Mouse (Mus musculus) forebrain, embryonic 15.5 days (tissue): ENCODE measurements around the gene H2al2a. TPM values are rescaled to one million over a fixed set of nuclear protein-coding genes. Genes with fewer than 3 reads are reported as not detected.
A peak's percentile ranks its signal among the peaks of the same experiment; 100 is the strongest.

ENCODE experiments used
- ATAC-seq: fragments of 200-750 bp; cut with Nextera tagmentation; replicated peaks from 2 replicates; pipeline ENCODE4 v1.8.0; 2017; ENCODE audit warnings: mild to moderate bottlenecking, moderate TSS enrichment, moderate library complexity
- H3K27ac ChIP-seq: fragments of 300-500 bp; sonication (generic); replicated peaks from 2 replicates; pipeline ENCODE4 v1.5.1; 2015; ENCODE audit warnings: mild to moderate bottlenecking, inconsistent platforms
- H3K27me3 ChIP-seq: fragments of 300-500 bp; sonication (generic); 2 replicates; pipeline ENCODE4 v1.6.1; 2015; ENCODE audit warnings: inconsistent platforms
- H3K36me3 ChIP-seq: fragments of 300-500 bp; sonication (generic); 2 replicates; pipeline ENCODE4 v1.6.1; 2015; ENCODE audit warnings: mild to moderate bottlenecking, inconsistent platforms
- H3K4me1 ChIP-seq: fragments of 300-500 bp; sonication (generic); 2 replicates; pipeline ENCODE4 v1.6.1; 2015; ENCODE audit warnings: inconsistent platforms
- H3K4me2 ChIP-seq: fragments of 300-500 bp; sonication (generic); replicated peaks from 2 replicates; pipeline ENCODE4 v1.6.1; 2015; ENCODE audit warnings: mild to moderate bottlenecking, inconsistent platforms
- H3K4me3 ChIP-seq: fragments of 300-500 bp; sonication (generic); 2 replicates; pipeline ENCODE4 v1.5.1; 2015; ENCODE audit warnings: mild to moderate bottlenecking, inconsistent platforms
- H3K9ac ChIP-seq: fragments of 300-500 bp; sonication (generic); replicated peaks from 2 replicates; pipeline ENCODE4 v1.6.1; 2015; ENCODE audit warnings: mild to moderate bottlenecking, inconsistent platforms
- H3K9me3 ChIP-seq: fragments of 300-500 bp; sonication (generic); 2 replicates; pipeline ENCODE4 v1.6.1; 2016; ENCODE audit warnings: inconsistent platforms
- WGBS: fragments of 180-500 bp; shearing (Covaris S2); methylation state at CpG from one replicate; pipeline ENCODE4 v1.1.7; 2015; ENCODE audit warnings: mixed read lengths; 5-methylcytosine and 5-hydroxymethylcytosine counted together
- polyA plus RNA-seq: library from polyadenylated mRNA; unstranded; fragments of >200 nt; fragmentation: Nextera tagmentation; extraction: Ambion mirVana; gene quantifications from 2 replicates; pipeline ENCODE4 v1.2.1, GENCODE M21; 2015

Gene H2al2a
- polyA plus RNA-seq, 1 experiment from 2014 or later = not detected

- Histone ChIP-seq H3K4me1 (peaks cover 40% of the 10 kb centered on the region), H3K4me2 (peak overlapping the region; percentile 99)
- WGBS = under 1% methylated on average over 44 of the region's 44 CpGs
Observed at GRCm38 (mm10) chr2:18026116-18026947, 29.6 kb upstream of the H2al2a start.

GRCm38 (mm10) chr2:18025781-18026115 lies 29.0 kb upstream of the H2al2a start:
- H3K4me1 ChIP-seq = peaks cover 34% of the 10 kb centered on the region
- peak overlapping the region; percentile 78 for H3K4me3 ChIP-seq
- no peak for ATAC-seq
- peak overlapping the region; percentile 98 for H3K27ac ChIP-seq
- no peaks in the 10 kb centered on the region for H3K36me3 ChIP-seq
- 1% methylated on average over 14 of the region's 14 CpGs for WGBS
- no peaks in the 10 kb centered on the region for H3K27me3 ChIP-seq
- H3K9me3 ChIP-seq = no peaks in the 10 kb centered on the region
- peak overlapping the region; percentile 94 for H3K9ac ChIP-seq
- H3K4me2 ChIP-seq = peak overlapping the region; percentile 99

More at GRCm38 (mm10) chr2:18026116-18026947, 29.6 kb upstream of the H2al2a start:
- peak; percentile 17 for ATAC-seq
- Histone ChIP-seq H3K27me3 (no peaks in the 10 kb centered on the region), H3K27ac (peak overlapping the region; percentile 98), H3K36me3 (no peaks in the 10 kb centered on the region), H3K9ac (peak overlapping the region; percentile 94), H3K9me3 (no peaks in the 10 kb centered on the region), H3K4me3 (peak overlapping the region; percentile 78)

GRCm38 (mm10) chr2:18025116-18025515 lies 28.4 kb upstream of the H2al2a start:
- Histone ChIP-seq H3K9ac (no peak overlapping the region), H3K4me1 (peaks cover 31% of the 10 kb centered on the region), H3K9me3 (no peaks in the 10 kb centered on the region), H3K36me3 (no peaks in the 10 kb centered on the region), H3K4me3 (peak overlapping the region; percentile 78), H3K4me2 (peak overlapping the region; percentile 99), H3K27ac (peak overlapping the region; percentile 98; the same call in 1 of the 2 replicates), H3K27me3 (no peaks in the 10 kb centered on the region)
- no peak for ATAC-seq
- 14% methylated on average over 5 of the region's 5 CpGs for WGBS

GRCm38 (mm10) chr2:18022886-18023285 lies 26.1 kb upstream of the H2al2a start:
- WGBS = 30% methylated on average over 1 of the region's 1 CpGs
- H3K9ac ChIP-seq = no peak overlapping the region

GRCm38 (mm10) chr2:18019122-18019521 lies 22.4 kb upstream of the H2al2a start:
- 0 out of 2 replicates have a peak, but pooled peaks cover 2% of the 10 kb centered on the region for H3K4me1 ChIP-seq
- no peaks in the 10 kb centered on the region for H3K27me3 ChIP-seq
- no peak overlapping the region for H3K4me3 ChIP-seq
- WGBS = 82% methylated on average over 1 of the region's 1 CpGs
- no peaks in the 10 kb centered on the region for H3K36me3 ChIP-seq
- no peak for ATAC-seq
- H3K27ac ChIP-seq = no peak overlapping the region
- no peaks in the 10 kb centered on the region for H3K9me3 ChIP-seq
- no peak overlapping the region for H3K9ac ChIP-seq
- no peak overlapping the region for H3K4me2 ChIP-seq

More at GRCm38 (mm10) chr2:18022886-18023285, 26.1 kb upstream of the H2al2a start:
- H3K4me2 ChIP-seq = no peak overlapping the region
- no peak overlapping the region for H3K27ac ChIP-seq
- H3K9me3 ChIP-seq = no peaks in the 10 kb centered on the region
- H3K27me3 ChIP-seq = no peaks in the 10 kb centered on the region
- peaks cover 27% of the 10 kb centered on the region for H3K4me1 ChIP-seq
- ATAC-seq = no peak
- H3K36me3 ChIP-seq = no peaks in the 10 kb centered on the region
- H3K4me3 ChIP-seq = no peak overlapping the region

- ATAC-seq = no peak
- H3K27ac ChIP-seq = no peak overlapping the region
- no peaks in the 10 kb centered on the region for H3K9me3 ChIP-seq
- no peaks in the 10 kb centered on the region for H3K36me3 ChIP-seq
- no peak overlapping the region for H3K4me2 ChIP-seq
- H3K4me3 ChIP-seq = no peak overlapping the region
- WGBS = 98% methylated on average over 6 of the region's 6 CpGs
- no peaks in the 10 kb centered on the region for H3K27me3 ChIP-seq
- H3K9ac ChIP-seq = no peak overlapping the region
- no peaks in the 10 kb centered on the region for H3K4me1 ChIP-seq
Observed at GRCm38 (mm10) chr2:18017321-18017720, 20.6 kb upstream of the H2al2a start.

- no peaks in the 10 kb centered on the region for H3K27me3 ChIP-seq
- H3K9me3 ChIP-seq = no peaks in the 10 kb centered on the region
- no peak for ATAC-seq
- no peaks in the 10 kb centered on the region for H3K36me3 ChIP-seq
- 87% methylated on average over 1 of the region's 1 CpGs for WGBS
- no peaks in the 10 kb centered on the region for H3K4me1 ChIP-seq
- H3K4me3 ChIP-seq = no peak overlapping the region
- H3K9ac ChIP-seq = no peak overlapping the region
- no peak overlapping the region for H3K27ac ChIP-seq
- H3K4me2 ChIP-seq = no peak overlapping the region
Observed at GRCm38 (mm10) chr2:18016639-18017038, 19.9 kb upstream of the H2al2a start.

GRCm38 (mm10) chr2:18015581-18015980 lies 18.8 kb upstream of the H2al2a start:
- H3K9me3 ChIP-seq = no peaks in the 10 kb centered on the region
- no peaks in the 10 kb centered on the region for H3K27me3 ChIP-seq
- no peaks in the 10 kb centered on the region for H3K4me1 ChIP-seq
- no peak overlapping the region for H3K9ac ChIP-seq
- 46% methylated on average over 3 of the region's 3 CpGs for WGBS
- ATAC-seq = no peak
- no peak overlapping the region for H3K4me3 ChIP-seq
- H3K36me3 ChIP-seq = no peaks in the 10 kb centered on the region
- no peak overlapping the region for H3K4me2 ChIP-seq
- H3K27ac ChIP-seq = no peak overlapping the region

GRCm38 (mm10) chr2:18012866-18013265 lies 16.1 kb upstream of the H2al2a start:
- Histone ChIP-seq H3K4me1 (no peaks in the 10 kb centered on the region), H3K9me3 (no peaks in the 10 kb centered on the region), H3K4me3 (no peak overlapping the region), H3K36me3 (no peaks in the 10 kb centered on the region), H3K27ac (no peak overlapping the region), H3K9ac (no peak overlapping the region), H3K4me2 (no peak overlapping the region), H3K27me3 (no peaks in the 10 kb centered on the region)
- WGBS = 93% methylated on average over 3 of the region's 3 CpGs
- no peak for ATAC-seq

GRCm38 (mm10) chr2:18011226-18011625 lies 14.5 kb upstream of the H2al2a start:
- Histone ChIP-seq H3K36me3 (no peaks in the 10 kb centered on the region), H3K4me2 (no peak overlapping the region), H3K27me3 (no peaks in the 10 kb centered on the region), H3K9me3 (no peaks in the 10 kb centered on the region), H3K4me3 (no peak overlapping the region), H3K9ac (no peak overlapping the region), H3K4me1 (no peaks in the 10 kb centered on the region), H3K27ac (no peak overlapping the region)
- WGBS = 86% methylated on average over 6 of the region's 6 CpGs
- ATAC-seq = no peak; the same call in 1 of the 2 replicates

- ATAC-seq = no peak
- Histone ChIP-seq H3K9ac (no peak overlapping the region), H3K36me3 (no peaks in the 10 kb centered on the region), H3K27ac (no peak overlapping the region), H3K4me2 (no peak overlapping the region), H3K4me3 (no peak overlapping the region), H3K27me3 (no peaks in the 10 kb centered on the region), H3K9me3 (no peaks in the 10 kb centered on the region), H3K4me1 (no peaks in the 10 kb centered on the region)
- 39% methylated on average over 8 of the region's 8 CpGs for WGBS
Observed at GRCm38 (mm10) chr2:18005137-18005536, 8.4 kb upstream of the H2al2a start.

GRCm38 (mm10) chr2:18004286-18004685 lies 7.5 kb upstream of the H2al2a start:
- WGBS = 89% methylated on average over 4 of the region's 4 CpGs
- Histone ChIP-seq H3K27ac (no peak overlapping the region), H3K9ac (no peak overlapping the region), H3K27me3 (no peaks in the 10 kb centered on the region), H3K9me3 (no peaks in the 10 kb centered on the region), H3K36me3 (no peaks in the 10 kb centered on the region), H3K4me2 (no peak overlapping the region), H3K4me1 (no peaks in the 10 kb centered on the region), H3K4me3 (no peak overlapping the region)
- ATAC-seq = no peak

GRCm38 (mm10) chr2:18002306-18002705 lies 5.5 kb upstream of the H2al2a start:
- Histone ChIP-seq H3K36me3 (no peaks in the 10 kb centered on the region), H3K4me2 (no peak overlapping the region), H3K27ac (no peak overlapping the region), H3K27me3 (no peaks in the 10 kb centered on the region), H3K9ac (no peak overlapping the region), H3K4me1 (no peaks in the 10 kb centered on the region), H3K4me3 (no peak overlapping the region), H3K9me3 (no peaks in the 10 kb centered on the region)
- 88% methylated on average over 3 of the region's 3 CpGs for WGBS
- no peak for ATAC-seq
